Mouse (Mus musculus) kidney, embryonic 15.5 days (tissue): ENCODE results near the gene Vill. TPM values are rescaled to one million over a fixed set of nuclear protein-coding genes. Genes with fewer than 3 reads are reported as not detected.

Experiments used
- ATAC-seq: fragments of 200-750 bp; cut with Nextera tagmentation; replicated peaks from 2 replicates; pipeline ENCODE4 v1.8.0; 2017; ENCODE audit warnings: moderate TSS enrichment; ENCODE audit not compliant: low FRiP score
- H3K27ac ChIP-seq: fragments of 300-500 bp; sonication (generic); 2 replicates; pipeline ENCODE4 v1.5.1; 2015; ENCODE audit warnings: mild to moderate bottlenecking, inconsistent platforms
- H3K27me3 ChIP-seq: fragments of 300-500 bp; sonication (generic); 2 replicates; pipeline ENCODE4 v1.6.1; 2015; ENCODE audit warnings: inconsistent platforms
- H3K36me3 ChIP-seq: fragments of 300-500 bp; sonication (generic); 2 replicates; pipeline ENCODE4 v1.6.1; 2015; ENCODE audit warnings: inconsistent platforms
- H3K4me1 ChIP-seq: fragments of 300-500 bp; sonication (generic); 2 replicates; pipeline ENCODE4 v1.6.1; 2015; ENCODE audit warnings: inconsistent platforms
- H3K4me2 ChIP-seq: fragments of 300-500 bp; sonication (generic); 2 replicates; pipeline ENCODE4 v1.6.1; 2015; ENCODE audit warnings: moderate library complexity, mild to moderate bottlenecking, inconsistent platforms
- H3K4me3 ChIP-seq: fragments of 300-500 bp; sonication (generic); replicated peaks from 2 replicates; pipeline ENCODE4 v1.5.1; 2015; ENCODE audit warnings: mild to moderate bottlenecking, inconsistent platforms
- H3K9ac ChIP-seq: fragments of 300-500 bp; sonication (generic); 2 replicates; pipeline ENCODE4 v1.6.1; 2015; ENCODE audit warnings: mild to moderate bottlenecking, inconsistent platforms
- H3K9me3 ChIP-seq: fragments of 300-500 bp; sonication (generic); replicated peaks from 2 replicates; pipeline ENCODE4 v1.6.1; 2016; ENCODE audit warnings: inconsistent platforms
- WGBS: fragments of 180-500 bp; shearing (Covaris S2); methylation state at CpG from one replicate; pipeline ENCODE4 v1.1.7; 2015; ENCODE audit warnings: mixed read lengths; 5-methylcytosine and 5-hydroxymethylcytosine counted together
- microRNA-seq: library from miRNA; unstranded; fragments of <30 nt; microRNA quantifications from one replicate; pipeline ENCODE4, GENCODE M21; 2016
- polyA plus RNA-seq: library from polyadenylated mRNA; unstranded; fragments of >200 nt; fragmentation: Nextera tagmentation; extraction: Ambion mirVana; gene quantifications from 2 replicates; pipeline ENCODE4 v1.2.1, GENCODE M21; 2015

Vill gene
- polyA plus RNA-seq, 1 experiment from 2014 or later, result 46.2 TPM

- Histone ChIP-seq H3K4me1 (peaks cover 12% of the 10 kb centered on the region), H3K4me2 (no peak overlapping the region), H3K4me3 (no peak overlapping the region), H3K9me3 (no peaks in the 10 kb centered on the region), H3K27ac (no peak overlapping the region), H3K9ac (no peak overlapping the region), H3K27me3 (no peaks in the 10 kb centered on the region), H3K36me3 (no peaks in the 10 kb centered on the region)
- no peak for ATAC-seq
- WGBS, result 70% methylated on average over 12 of the region's 12 CpGs
These were observed 57.2 kb downstream of the Vill start for GRCm38 (mm10) chr9:119109685-119110353.

DNA sequence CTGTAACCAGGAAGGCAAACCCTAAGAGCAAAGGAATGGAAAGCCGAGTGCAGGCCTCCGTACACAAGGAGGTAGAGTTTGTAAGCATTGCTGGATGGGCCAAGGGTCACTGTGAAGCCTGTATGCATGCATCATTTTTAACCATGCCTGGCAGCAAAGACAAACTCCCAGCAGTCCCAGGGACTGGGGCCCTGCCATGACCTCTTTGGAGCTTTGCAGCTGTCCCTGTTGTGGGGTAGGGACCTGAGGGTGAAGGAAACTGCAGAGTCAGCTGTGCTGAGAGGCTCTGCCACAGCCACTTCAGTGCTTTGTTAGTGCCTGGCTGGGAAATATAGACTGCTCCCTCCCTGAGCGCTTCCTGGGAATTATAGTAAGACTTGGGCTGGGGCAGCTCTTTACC lies 58.1 kb downstream of the Vill start:
- no peaks in the 10 kb centered on the region for H3K9me3 ChIP-seq
- ATAC-seq, result no peak
- H3K4me2 ChIP-seq, result no peak overlapping the region
- no peaks in the 10 kb centered on the region for H3K36me3 ChIP-seq
- H3K9ac ChIP-seq, result no peak overlapping the region
- H3K4me1 ChIP-seq, result peaks cover 12% of the 10 kb centered on the region
- 44% methylated on average over 3 of the region's 3 CpGs for WGBS
- no peak overlapping the region for H3K4me3 ChIP-seq
- peak overlapping the region; percentile 28; the same call in 1 of the 2 replicates for H3K27ac ChIP-seq
- H3K27me3 ChIP-seq, result no peaks in the 10 kb centered on the region

DNA sequence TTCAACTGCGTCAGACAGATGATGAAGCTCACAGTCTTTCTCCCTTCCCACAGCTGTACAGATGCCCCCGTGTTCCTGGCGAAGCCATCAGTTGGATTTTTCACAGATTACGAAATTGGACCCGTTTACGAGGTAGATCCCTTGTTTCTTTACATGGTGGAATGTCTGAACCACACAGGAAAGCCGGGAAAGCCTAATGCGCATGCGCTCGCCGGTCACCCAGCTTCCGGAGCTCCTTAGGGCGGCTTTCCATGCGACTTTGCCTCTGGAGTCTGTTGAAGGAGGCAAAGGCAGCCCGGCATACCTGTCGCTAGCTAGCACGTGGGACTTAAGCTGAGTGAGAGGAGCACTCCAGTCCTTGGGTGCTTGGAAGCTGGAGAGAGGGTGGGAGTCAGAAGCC lies 62.3 kb downstream of the Vill start:
- no peak overlapping the region for H3K4me2 ChIP-seq
- H3K27me3 ChIP-seq, result no peaks in the 10 kb centered on the region
- peaks cover 22% of the 10 kb centered on the region for H3K4me1 ChIP-seq
- H3K36me3 ChIP-seq, result no peaks in the 10 kb centered on the region
- no peak for ATAC-seq
- no peak overlapping the region for H3K9ac ChIP-seq
- no peak overlapping the region for H3K4me3 ChIP-seq
- WGBS, result 89% methylated on average over 17 of the region's 17 CpGs
- H3K9me3 ChIP-seq, result no peaks in the 10 kb centered on the region
- H3K27ac ChIP-seq, result no peak overlapping the region

DNA sequence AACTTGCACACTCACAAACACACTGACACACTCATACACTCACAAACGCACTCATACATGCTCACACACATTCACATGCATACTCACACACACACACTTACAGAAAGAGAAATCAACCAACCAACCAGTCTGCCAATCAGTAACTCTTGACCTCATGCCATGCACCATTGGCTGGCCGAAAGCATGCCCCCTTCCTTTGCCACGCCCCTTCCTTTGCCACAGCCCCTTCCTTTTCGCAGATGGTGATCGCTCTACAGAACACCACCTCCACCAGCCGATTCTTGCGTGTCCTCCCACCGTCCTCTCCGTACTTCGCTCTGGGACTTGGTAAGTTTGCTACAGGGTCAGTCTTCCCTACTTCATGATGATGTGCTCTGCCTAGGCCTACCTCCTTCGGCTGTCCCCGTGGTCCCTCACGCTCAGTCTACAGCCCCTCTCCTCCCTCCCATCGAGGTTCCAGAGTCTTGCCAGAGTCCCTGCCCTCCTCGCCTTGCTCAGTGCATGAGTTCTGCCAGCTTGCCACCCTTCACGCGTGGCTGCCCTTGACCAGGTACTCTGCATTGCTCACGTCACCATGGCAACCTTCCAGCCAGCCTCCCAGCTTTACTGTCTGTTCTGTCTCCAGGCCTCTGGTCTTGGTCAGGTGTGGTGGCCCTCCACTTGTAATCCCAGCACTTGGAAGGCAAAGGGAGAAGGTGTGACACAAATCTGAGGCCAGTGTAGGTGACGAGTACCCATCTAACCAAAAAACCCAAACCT lies 67.0 kb downstream of the Vill start:
- Histone ChIP-seq H3K9me3 (no peaks in the 10 kb centered on the region), H3K9ac (no peak overlapping the region), H3K27ac (peak overlapping the region; percentile 85), H3K4me2 (peak overlapping the region; percentile 42), H3K36me3 (no peaks in the 10 kb centered on the region), H3K4me3 (peak overlapping the region; percentile 21), H3K27me3 (no peaks in the 10 kb centered on the region), H3K4me1 (peaks cover 26% of the 10 kb centered on the region)
- ATAC-seq, result peak; percentile 89
- 70% methylated on average over 19 of the region's 19 CpGs for WGBS

GRCm38 (mm10) chr9:119120168-119120560 lies 67.6 kb downstream of the Vill start:
- no peak; the same call in 1 of the 2 replicates for ATAC-seq
- H3K27me3 ChIP-seq, result no peaks in the 10 kb centered on the region
- H3K36me3 ChIP-seq, result no peaks in the 10 kb centered on the region
- H3K4me3 ChIP-seq, result peak overlapping the region; percentile 21; the same call in 1 of the 2 replicates
- WGBS, result 25% methylated on average over 3 of the region's 3 CpGs
- H3K27ac ChIP-seq, result peak overlapping the region; percentile 85
- H3K4me2 ChIP-seq, result peak overlapping the region; percentile 42
- H3K9ac ChIP-seq, result no peak overlapping the region
- H3K9me3 ChIP-seq, result no peaks in the 10 kb centered on the region
- H3K4me1 ChIP-seq, result peaks cover 26% of the 10 kb centered on the region

Small RNAs within 50 kb of the gene (microRNA-seq; reads per million reads assigned to microRNA genes)
- gene Mir26a-1, result 10.7 reads per million, percentile 29 among the genes with 10 or more reads in this experiment

Other genes with a start within 250 kb of the Vill start
- gene Ctdspl, start 126.3 kb upstream of the Vill start, polyA plus RNA-seq, result 24.9 and 26.2 TPM in 2 replicates
- 20.0 and 20.1 TPM in 2 replicates for gene Plcd1, start 40.7 kb downstream of the Vill start, polyA plus RNA-seq
- 2.6 and 6.2 TPM in 2 replicates for gene Dlec1, start 49.7 kb downstream of the Vill start, polyA plus RNA-seq
- gene Acaa1b, start 104.3 kb downstream of the Vill start, polyA plus RNA-seq, result 26.9 and 30.5 TPM in 2 replicates
- gene Gm47289, start 106.4 kb downstream of the Vill start, polyA plus RNA-seq, result not detected in 2 replicates
- 7.6 and 9.8 TPM in 2 replicates for gene Slc22a13, start 156.3 kb downstream of the Vill start, polyA plus RNA-seq